Mouse (Mus musculus) B cell, adult 2 months (primary cell): ENCODE measurements around the gene Slc3a2.
"Not testable (repeated sequence)": the region's sequence is repeated elsewhere in the genome, so short reads cannot be mapped to it uniquely, and the experiment has no call there.

Source experiments
- DNase-seq, 2 experiments: peaks; one replicate each; pipeline ENCODE4 v3.0.0; 2022

The Slc3a2 gene

GRCm38 (mm10) chr19:8726609-8727390 is 3.6 kb upstream of the Slc3a2 start:
- no peak for DNase-seq

DNA sequence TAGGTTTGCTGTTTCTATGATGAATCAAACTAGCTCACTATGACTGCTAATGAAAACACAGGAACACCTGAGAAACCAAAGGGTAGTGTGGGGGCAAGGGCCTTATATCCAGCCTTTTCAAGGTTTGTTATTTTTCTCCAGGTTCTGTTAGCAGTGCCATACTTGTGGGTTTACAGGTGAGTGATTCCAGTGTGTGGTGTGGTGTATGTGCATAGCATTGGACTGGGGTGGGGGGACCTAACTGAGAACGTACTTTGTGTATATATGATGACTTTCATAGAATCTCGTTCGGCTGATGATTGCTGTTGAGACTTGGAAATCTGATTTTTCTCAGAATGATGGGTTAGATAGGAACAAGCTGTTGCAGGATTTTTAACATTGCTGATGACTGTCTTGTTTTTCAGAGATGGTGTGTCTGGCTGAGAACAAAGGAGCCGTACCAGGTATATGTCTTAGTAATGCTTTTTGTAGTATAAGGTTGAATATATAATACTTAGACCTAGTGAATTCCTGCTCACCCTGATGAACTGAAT is 2.0 kb upstream of the Slc3a2 start:
- no peak for DNase-seq

GRCm38 (mm10) chr19:8724392-8724791 is 1.2 kb upstream of the Slc3a2 start:
- no peak for DNase-seq

- peak; percentile 40 to 46 for DNase-seq
Observed at GRCm38 (mm10) chr19:8723574-8724346, 591 bp upstream of the Slc3a2 start.

GRCm38 (mm10) chr19:8722559-8722906 is 636 bp downstream of the Slc3a2 start:
- DNase-seq = no peak

DNA sequence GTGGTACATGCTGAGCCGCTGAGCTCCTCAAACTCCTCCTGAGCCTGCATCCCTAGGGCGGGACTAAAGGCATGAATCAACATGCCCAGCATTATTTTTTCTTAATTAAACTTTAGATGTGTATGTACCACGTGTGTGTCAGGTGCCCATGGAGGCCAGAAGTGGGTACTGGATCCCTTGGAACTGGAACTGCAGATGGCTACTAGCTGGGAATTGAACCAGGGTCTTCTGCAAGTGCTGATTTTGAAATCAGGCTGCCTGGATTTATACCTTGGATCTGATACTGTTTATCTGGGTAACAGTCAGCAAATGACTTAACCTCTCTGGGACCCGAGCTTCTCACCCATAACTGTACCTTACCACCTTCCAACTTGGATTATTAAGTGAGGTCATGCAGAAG is 1.1 kb downstream of the Slc3a2 start:
- DNase-seq = no peak

DNA sequence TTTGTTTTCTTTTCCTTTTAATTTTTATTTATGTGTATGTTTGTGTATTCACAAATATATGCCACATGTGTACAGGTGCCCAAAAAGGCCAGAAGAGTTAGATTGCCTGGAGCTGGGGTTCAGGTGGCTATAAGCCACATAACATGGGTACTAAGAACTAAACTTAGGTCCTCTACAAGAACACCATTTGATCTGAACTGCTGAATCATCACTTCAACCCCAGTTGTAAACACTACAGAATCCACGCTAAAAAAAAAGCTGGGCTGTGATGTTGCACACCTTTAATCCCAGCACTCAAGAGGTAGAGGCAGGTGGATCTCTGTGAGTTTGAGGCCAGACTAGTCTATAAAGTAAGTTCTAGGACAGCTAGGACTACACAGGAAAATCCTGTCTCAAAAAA is 1.8 kb downstream of the Slc3a2 start:
- no peak for DNase-seq

GRCm38 (mm10) chr19:8719037-8719436 is 4.1 kb downstream of the Slc3a2 start:
- not testable (repeated sequence) for DNase-seq

DNA sequence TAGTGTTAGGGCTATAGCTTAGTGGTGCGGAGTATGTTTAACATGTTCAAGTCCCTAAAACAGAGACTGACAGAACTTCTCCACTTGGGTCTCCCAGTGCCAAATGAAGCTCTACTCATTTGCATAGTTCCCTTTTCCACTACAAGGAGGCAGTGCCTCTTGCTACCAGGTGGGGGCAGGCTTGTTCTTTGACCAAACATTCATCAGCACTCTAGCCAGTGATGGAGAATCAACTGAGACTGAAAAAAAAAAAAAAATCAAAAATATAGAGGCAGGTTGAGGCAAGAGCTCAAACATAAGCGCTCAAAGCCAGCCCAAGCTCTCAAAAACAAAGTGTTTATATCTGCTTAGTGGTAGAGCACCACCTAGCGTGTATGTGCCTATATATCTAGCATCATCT is 4.8 kb downstream of the Slc3a2 start:
- peak; percentile 87 to 91 for DNase-seq

DNA sequence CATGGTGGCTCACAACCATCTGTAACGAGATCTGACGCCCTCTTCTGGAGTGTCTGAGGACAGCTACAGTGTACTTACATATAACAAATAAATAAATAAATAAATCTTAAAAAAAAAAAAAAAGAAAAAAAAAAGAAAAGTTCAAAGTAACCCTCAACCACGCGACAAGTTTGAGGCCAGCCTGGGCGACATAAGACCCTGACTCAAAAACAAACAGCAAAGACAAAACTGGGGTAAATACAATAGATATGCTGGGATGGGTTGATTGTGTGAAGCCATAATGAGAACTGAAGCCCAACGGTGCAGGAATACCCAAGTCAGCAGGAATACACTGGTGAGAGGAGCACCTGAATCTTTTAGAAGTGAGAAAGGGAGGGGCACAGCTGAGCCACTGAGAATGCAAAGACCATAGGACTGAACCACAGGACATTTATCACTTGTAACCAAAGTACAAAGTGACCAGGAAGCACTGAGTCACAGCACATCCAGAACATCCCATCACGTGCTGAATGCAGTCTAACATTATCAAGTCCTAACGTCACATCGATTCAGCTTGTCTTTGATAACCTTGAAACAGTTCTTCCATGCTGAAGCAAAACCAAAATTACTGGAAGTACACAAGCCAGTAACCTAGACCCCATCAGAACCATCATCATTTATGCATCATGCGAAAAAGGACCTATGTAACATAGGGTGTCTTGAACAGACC is 6.2 kb downstream of the Slc3a2 start:
- DNase-seq = no peak

- no peak for DNase-seq
Observed at GRCm38 (mm10) chr19:8715868-8716766, 7.1 kb downstream of the Slc3a2 start.

GRCm38 (mm10) chr19:8714653-8715481 is 8.3 kb downstream of the Slc3a2 start:
- no peak for DNase-seq

- DNase-seq = no peak
Observed at GRCm38 (mm10) chr19:8713997-8714652, 9.0 kb downstream of the Slc3a2 start.

GRCm38 (mm10) chr19:8713306-8713996 is 9.7 kb downstream of the Slc3a2 start:
- peak; percentile 94 to 95 for DNase-seq

- DNase-seq = peak; percentile 82 to 85
Observed at GRCm38 (mm10) chr19:8712870-8713305, 10.3 kb downstream of the Slc3a2 start.

DNA sequence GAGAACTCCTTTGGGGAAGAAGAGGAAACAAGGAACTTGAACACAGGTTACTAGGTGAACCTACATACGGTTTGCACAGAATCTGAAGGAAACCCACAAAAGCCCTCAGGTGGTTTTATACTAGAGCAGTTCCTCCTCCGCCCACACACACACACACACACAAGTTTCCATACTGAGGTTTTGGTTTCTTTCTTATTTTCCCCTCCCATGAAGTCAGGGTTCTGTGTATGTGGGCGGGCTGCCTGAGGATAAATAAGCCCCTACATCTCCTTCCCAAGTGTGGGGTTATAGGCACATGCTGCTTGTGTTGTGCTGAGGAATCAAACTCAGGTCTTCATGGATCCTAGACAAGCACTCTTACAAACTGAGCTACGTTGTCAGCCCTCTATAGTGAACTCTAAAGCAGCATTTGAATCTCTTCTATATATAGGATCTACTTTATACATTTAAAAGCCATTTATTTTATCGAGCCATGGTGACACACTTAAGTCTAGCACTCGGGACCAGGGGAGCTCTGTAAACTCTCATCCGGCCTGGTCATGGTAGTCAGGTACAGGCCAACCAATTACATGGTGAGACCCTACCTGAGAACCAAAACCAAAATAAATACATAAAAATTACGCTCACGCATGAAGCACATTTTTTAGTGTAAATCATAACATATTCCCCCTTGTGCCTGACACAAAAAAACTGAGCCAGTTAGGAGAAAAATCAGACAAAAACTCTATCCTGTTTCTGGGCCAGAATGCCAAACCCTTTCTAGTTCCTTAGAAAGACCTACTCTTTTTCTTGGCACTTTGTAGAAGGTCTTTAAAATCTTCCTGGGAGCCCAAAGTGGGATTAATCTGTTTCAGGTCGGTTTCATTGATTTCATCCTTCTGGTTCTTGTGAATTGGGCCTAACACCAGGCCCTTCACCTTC is 11.0 kb downstream of the Slc3a2 start:
- peak; percentile 68 to 69 for DNase-seq

- no peak for DNase-seq
Observed at GRCm38 (mm10) chr19:8711506-8711905, 11.7 kb downstream of the Slc3a2 start.

DNA sequence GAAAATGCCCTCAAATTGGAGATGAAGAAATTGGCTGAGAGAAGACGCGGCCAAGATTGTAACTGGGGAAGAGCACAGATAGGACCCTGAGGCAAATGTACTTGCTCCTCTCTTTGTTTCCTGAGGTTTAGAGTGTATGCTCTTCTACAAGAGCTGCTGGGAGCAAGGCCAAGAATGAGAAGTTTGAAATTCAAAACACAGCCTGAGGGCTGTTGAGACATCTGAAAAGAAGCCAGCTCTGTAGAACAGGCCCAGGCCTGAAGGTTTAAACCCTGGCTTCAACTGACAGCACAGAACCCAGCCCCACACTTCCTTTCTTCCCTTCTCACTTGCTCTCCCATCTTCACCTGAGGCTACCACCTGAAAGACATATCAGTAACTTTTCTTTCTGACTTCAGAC is 13.1 kb downstream of the Slc3a2 start:
- DNase-seq = no peak

DNA sequence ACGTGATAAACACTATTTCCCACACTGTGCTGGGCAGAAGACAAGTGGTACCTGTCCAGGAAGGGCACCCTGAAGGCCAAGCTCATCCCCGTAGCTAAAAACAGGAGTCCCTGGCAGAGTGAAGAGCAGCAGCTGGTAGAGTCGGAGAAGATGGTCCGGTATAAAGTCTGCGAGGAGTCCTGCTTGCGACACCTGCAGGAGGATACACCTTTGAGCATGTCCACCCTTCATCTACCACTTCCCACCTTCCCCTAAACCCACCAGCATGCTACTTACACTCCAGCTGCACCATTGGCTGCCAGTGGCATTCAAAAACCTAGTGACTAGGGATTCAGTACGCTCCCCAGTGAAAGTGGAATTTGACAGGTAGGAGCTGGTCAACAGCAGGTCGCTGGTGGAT is 14.2 kb downstream of the Slc3a2 start:
- DNase-seq = no peak
